Mouse (Mus musculus) hindbrain, postnatal 0 days (tissue): Measurements from ENCODE around the gene Plcb3. TPM values are rescaled to one million over a fixed set of nuclear protein-coding genes. Genes with fewer than 3 reads are reported as not detected.

Experiments used
- ATAC-seq: fragments of 200-750 bp; cut with Nextera tagmentation; 2 replicates; pipeline ENCODE4 v1.8.0; 2017; ENCODE audit warnings: mild to moderate bottlenecking, moderate TSS enrichment, moderate library complexity
- DNase-seq: peaks from one replicate; pipeline ENCODE4 v3.0.0-alpha.2; 2015; ENCODE audit warnings: low spot score
- H3K27ac ChIP-seq: fragments of 300-500 bp; sonication (generic); 2 replicates; pipeline ENCODE4 v1.5.1; 2014; ENCODE audit warnings: mild to moderate bottlenecking
- H3K27me3 ChIP-seq: fragments of 300-500 bp; sonication (generic); 2 replicates; pipeline ENCODE4 v1.6.1; 2014; ENCODE audit warnings: low read length, mixed read lengths; ENCODE audit not compliant: insufficient read depth
- H3K36me3 ChIP-seq: fragments of 300-500 bp; sonication (generic); 2 replicates; pipeline ENCODE4 v1.6.1; 2014; ENCODE audit warnings: low read length, mixed read lengths; ENCODE audit not compliant: insufficient read depth
- H3K4me1 ChIP-seq: fragments of 300-500 bp; sonication (generic); 2 replicates; pipeline ENCODE4 v1.6.1; 2014; ENCODE audit warnings: antibody characterized with exemption, low read length, mixed read lengths; ENCODE audit not compliant: insufficient read depth
- H3K4me2 ChIP-seq: fragments of 300-500 bp; sonication (generic); 2 replicates; pipeline ENCODE4 v1.6.1; 2014; ENCODE audit warnings: low read depth, mild to moderate bottlenecking, low read length, moderate library complexity, mixed read lengths
- H3K4me3 ChIP-seq: fragments of 300-500 bp; sonication (generic); 2 replicates; pipeline ENCODE4 v1.5.1; 2014; ENCODE audit warnings: low read length
- H3K9ac ChIP-seq: fragments of 300-500 bp; sonication (generic); replicated peaks from 2 replicates; pipeline ENCODE4 v1.6.1; 2014; ENCODE audit warnings: mild to moderate bottlenecking, low read length, moderate library complexity, mixed read lengths
- H3K9me3 ChIP-seq: fragments of 300-500 bp; sonication (generic); 2 replicates; pipeline ENCODE4 v1.6.1; 2016; ENCODE audit warnings: low read length, mixed read lengths
- CTCF ChIP-seq: IDR thresholded peaks from 2 replicates; pipeline ENCODE4 v1.5.1; 2016; ENCODE audit warnings: antibody characterized with exemption, control low read depth, low read depth
- WGBS: fragments of 180-500 bp; shearing (Covaris S2); extraction: QIAGEN DNeasy Blood & Tissue Kit; methylation state at CpG from one replicate; pipeline ENCODE4 v1.1.7; 2014; 5-methylcytosine and 5-hydroxymethylcytosine counted together
- polyA plus RNA-seq: library from polyadenylated mRNA; unstranded; fragments of >200 nt; fragmentation: Nextera tagmentation; extraction: Ambion mirVana; gene quantifications from 2 replicates; pipeline ENCODE4 v1.2.1, GENCODE M21; 2015
- total RNA-seq: library from RNA; depleted of rRNA; stranded (reverse); fragments of >200 nt; gene quantifications from 2 replicates; pipeline ENCODE4 v1.2.3, GENCODE M21; 2014; rRNA removed

Plcb3 gene
- 18.5 and 23.1 TPM in 2 replicates for total RNA-seq
- polyA plus RNA-seq, result 11.1 and 14.4 TPM in 2 replicates

- no peaks in the 10 kb centered on the region for H3K9me3 ChIP-seq
- 0 out of 2 replicates have a peak, but pooled peaks cover under 1% of the 10 kb centered on the region for H3K27me3 ChIP-seq
- ATAC-seq, result peak; percentile 21
- peak within 1 kb of the TSS; percentile 90 for H3K27ac ChIP-seq
- H3K36me3 ChIP-seq, result peaks cover 4% of the 10 kb centered on the region; the same call in 1 of the 2 replicates
- peak within 1 kb of the TSS; percentile 62 for H3K4me3 ChIP-seq
- peak; percentile 95 for DNase-seq
- peaks cover 23% of the 10 kb centered on the region for H3K4me1 ChIP-seq
- under 1% methylated on average over 16 of the region's 16 CpGs for WGBS
- peak; percentile 68 for TF ChIP-seq CTCF
- H3K9ac ChIP-seq, result peak within 1 kb of the TSS; percentile 76
- peak within 1 kb of the TSS; percentile 90 for H3K4me2 ChIP-seq
These were observed at the start of gene Plcb3 for GRCm38 (mm10) chr19:6975537-6976521. Gene Plcb3 (minus strand): TSS chr19:6976470.

DNA sequence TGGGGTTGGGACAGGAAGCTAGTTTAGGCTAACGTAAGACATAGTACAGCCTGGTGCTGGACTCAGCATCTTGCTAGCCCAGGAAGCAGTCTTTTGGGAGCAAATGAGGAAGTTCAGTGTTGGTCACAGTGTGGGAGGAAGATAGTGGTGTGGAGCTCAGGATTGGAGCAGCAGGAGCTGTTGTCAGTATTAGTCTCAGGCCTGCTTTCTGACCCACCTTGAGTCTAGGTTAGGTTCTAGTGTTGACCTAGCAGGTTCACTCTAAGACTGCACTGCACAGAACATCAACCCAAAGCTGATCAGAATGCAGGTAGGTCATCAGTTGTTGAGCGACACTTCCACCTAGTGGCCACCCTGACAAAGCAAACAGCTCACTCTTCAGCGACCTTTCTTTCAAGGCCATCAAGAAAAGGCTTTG, 44.0 kb upstream of the Plcb3 start:
- no peaks in the 10 kb centered on the region for H3K9me3 ChIP-seq
- 42% methylated on average over 3 of the region's 3 CpGs for WGBS
- H3K4me3 ChIP-seq, result no peak overlapping the region
- H3K4me2 ChIP-seq, result no peak overlapping the region
- TF ChIP-seq CTCF, result peak; percentile 85
- H3K27ac ChIP-seq, result no peak overlapping the region
- peak; percentile 73 for DNase-seq
- peak; percentile 56; the same call in 1 of the 2 replicates for ATAC-seq
- no peaks in the 10 kb centered on the region for H3K4me1 ChIP-seq
- no peaks in the 10 kb centered on the region for H3K27me3 ChIP-seq
- H3K36me3 ChIP-seq, result peaks cover 54% of the 10 kb centered on the region
- no peak overlapping the region for H3K9ac ChIP-seq

GRCm38 (mm10) chr19:7019191-7019590, 42.9 kb upstream of the Plcb3 start, which contains the start of gene Fermt3:
Gene Fermt3 (minus strand): TSS chr19:7019469.
- H3K27ac ChIP-seq, result peak within 1 kb of the TSS; percentile 15; the same call in 1 of the 2 replicates
- DNase-seq (no peak), ATAC-seq (no peak)
- H3K4me3 ChIP-seq, result no peak within 1 kb of the TSS
- H3K4me1 ChIP-seq, result no peaks in the 10 kb centered on the region
- TF ChIP-seq CTCF, result no peak
- no peaks in the 10 kb centered on the region for H3K27me3 ChIP-seq
- H3K36me3 ChIP-seq, result peaks cover 47% of the 10 kb centered on the region
- H3K9me3 ChIP-seq, result no peaks in the 10 kb centered on the region
- no peak within 1 kb of the TSS for H3K9ac ChIP-seq
- 89% methylated on average over 5 of the region's 5 CpGs for WGBS
- H3K4me2 ChIP-seq, result no peak within 1 kb of the TSS

- Histone ChIP-seq H3K4me1 (no peaks in the 10 kb centered on the region), H3K36me3 (peaks cover 43% of the 10 kb centered on the region), H3K4me3 (no peak overlapping the region), H3K27ac (peak overlapping the region; percentile 15; the same call in 1 of the 2 replicates), H3K4me2 (no peak overlapping the region), H3K27me3 (no peaks in the 10 kb centered on the region), H3K9ac (no peak overlapping the region), H3K9me3 (no peaks in the 10 kb centered on the region)
- ATAC-seq (no peak), DNase-seq (no peak)
- WGBS, result 94% methylated on average over 11 of the region's 11 CpGs
- TF ChIP-seq CTCF, result no peak
These were observed 42.3 kb upstream of the Plcb3 start for GRCm38 (mm10) chr19:7018546-7018945.

- WGBS, result 87% methylated on average over 12 of the region's 12 CpGs
- ATAC-seq, result no peak
- H3K4me3 ChIP-seq, result no peak overlapping the region
- no peak for TF ChIP-seq CTCF
- peaks cover 37% of the 10 kb centered on the region for H3K36me3 ChIP-seq
- H3K9me3 ChIP-seq, result no peaks in the 10 kb centered on the region
- no peak overlapping the region for H3K4me2 ChIP-seq
- H3K4me1 ChIP-seq, result no peaks in the 10 kb centered on the region
- no peak overlapping the region for H3K27ac ChIP-seq
- no peak for DNase-seq
- no peak overlapping the region for H3K9ac ChIP-seq
- H3K27me3 ChIP-seq, result no peaks in the 10 kb centered on the region
These were observed 41.5 kb upstream of the Plcb3 start for GRCm38 (mm10) chr19:7017541-7018457.

- no peak for ATAC-seq
- 90% methylated on average over 20 of the region's 20 CpGs for whole genome bisulfite sequencing
- H3K4me3 ChIP-seq, result no peak overlapping the region
- H3K4me2 ChIP-seq, result no peak overlapping the region
- TF ChIP-seq CTCF, result no peak
- H3K9me3 ChIP-seq, result no peaks in the 10 kb centered on the region
- no peaks in the 10 kb centered on the region for H3K4me1 ChIP-seq
- H3K36me3 ChIP-seq, result peaks cover 8% of the 10 kb centered on the region; the same call in 1 of the 2 replicates
- no peak for DNase-seq
- no peak overlapping the region for H3K27ac ChIP-seq
- H3K9ac ChIP-seq, result no peak overlapping the region
- H3K27me3 ChIP-seq, result no peaks in the 10 kb centered on the region
These were observed 38.3 kb upstream of the Plcb3 start for GRCm38 (mm10) chr19:7014481-7015135.
